Mouse (Mus musculus) stomach, embryonic 14.5 days (tissue): ENCODE measurements around the gene Tmem54. TPM values are rescaled to one million over a fixed set of nuclear protein-coding genes. Genes with fewer than 3 reads are reported as not detected.

Experiments used
- ATAC-seq: fragments of 200-750 bp; cut with Nextera tagmentation; 2 replicates; pipeline ENCODE4 v1.8.0; 2017; ENCODE audit warnings: low read depth, moderate TSS enrichment; ENCODE audit not compliant: insufficient number of reproducible peaks, insufficient read depth, low FRiP score
- H3K27ac ChIP-seq: fragments of 300-500 bp; sonication (generic); 2 replicates; pipeline ENCODE4 v1.5.1; 2014; ENCODE audit warnings: mild to moderate bottlenecking, low read length, moderate library complexity, mixed read lengths
- H3K27me3 ChIP-seq: fragments of 300-500 bp; sonication (generic); 2 replicates; pipeline ENCODE4 v1.6.1; 2014; ENCODE audit warnings: low read length, control low read depth, mixed read lengths; ENCODE audit not compliant: control insufficient read depth, insufficient read depth
- H3K36me3 ChIP-seq: fragments of 300-500 bp; sonication (generic); 2 replicates; pipeline ENCODE4 v1.6.1; 2014; ENCODE audit warnings: mild to moderate bottlenecking, control low read depth, low read length, moderate library complexity, mixed read lengths; ENCODE audit not compliant: control insufficient read depth, insufficient read depth
- H3K4me1 ChIP-seq: fragments of 300-500 bp; sonication (generic); 2 replicates; pipeline ENCODE4 v1.6.1; 2014; ENCODE audit warnings: low read length, control low read depth, mixed read lengths; ENCODE audit not compliant: control insufficient read depth, insufficient read depth
- H3K4me2 ChIP-seq: fragments of 300-500 bp; sonication (generic); replicated peaks from 2 replicates; pipeline ENCODE4 v1.6.1; 2014; ENCODE audit warnings: low read depth, low read length, control low read depth
- H3K4me3 ChIP-seq: fragments of 300-500 bp; sonication (generic); 2 replicates; pipeline ENCODE4 v1.5.1; 2014; ENCODE audit warnings: low read depth, low read length, control low read depth
- H3K9ac ChIP-seq: fragments of 300-500 bp; sonication (generic); replicated peaks from 2 replicates; pipeline ENCODE4 v1.6.1; 2014; ENCODE audit warnings: low read depth, mild to moderate bottlenecking, control low read depth, low read length, moderate library complexity, mixed read lengths
- H3K9me3 ChIP-seq: fragments of 300-500 bp; sonication (generic); 2 replicates; pipeline ENCODE4 v1.6.1; 2016; ENCODE audit warnings: low read depth, low read length, control low read depth; ENCODE audit not compliant: control insufficient read depth
- WGBS: fragments of 180-500 bp; shearing (Covaris S2); extraction: QIAGEN DNeasy Blood & Tissue Kit; methylation state at CpG from one replicate; pipeline ENCODE4 v1.1.7; 2014; 5-methylcytosine and 5-hydroxymethylcytosine counted together
- polyA plus RNA-seq: library from polyadenylated mRNA; unstranded; fragments of >200 nt; fragmentation: Nextera tagmentation; extraction: Ambion mirVana; gene quantifications from 2 replicates; pipeline ENCODE4 v1.2.1, GENCODE M21; 2014

Tmem54 gene
- polyA plus RNA-seq, 1 experiment from 2014 or later, result 20.9 TPM

DNA sequence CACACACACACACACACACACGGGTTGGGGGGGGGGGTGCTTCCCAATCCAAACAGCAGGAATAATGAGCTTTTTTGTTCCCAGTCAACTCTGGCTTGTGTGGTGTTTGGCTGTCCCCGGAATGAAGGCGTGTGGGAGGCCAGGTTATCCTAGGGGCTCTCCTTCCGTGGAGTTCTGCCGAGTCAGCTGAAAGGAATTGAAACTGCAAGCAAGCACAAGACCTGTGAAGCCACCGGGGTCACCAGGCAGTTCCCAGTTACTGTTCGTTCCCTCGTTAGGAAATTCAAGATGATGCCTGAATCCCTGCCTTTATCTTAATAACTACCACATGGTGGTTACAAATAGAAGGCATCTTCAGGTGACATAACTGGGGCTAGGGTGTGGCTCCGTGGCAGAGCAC, 24.0 kb downstream of the Tmem54 start:
- H3K36me3 ChIP-seq, result no peaks in the 10 kb centered on the region
- no peak overlapping the region for H3K9ac ChIP-seq
- peaks cover 17% of the 10 kb centered on the region for H3K4me1 ChIP-seq
- H3K27me3 ChIP-seq, result 0 out of 2 replicates have a peak, but pooled peaks cover 3% of the 10 kb centered on the region
- H3K27ac ChIP-seq, result no peak overlapping the region
- WGBS, result 29% methylated on average over 8 of the region's 9 CpGs
- H3K4me3 ChIP-seq, result no peak overlapping the region
- no peak for ATAC-seq
- no peaks in the 10 kb centered on the region for H3K9me3 ChIP-seq
- H3K4me2 ChIP-seq, result no peak overlapping the region

DNA sequence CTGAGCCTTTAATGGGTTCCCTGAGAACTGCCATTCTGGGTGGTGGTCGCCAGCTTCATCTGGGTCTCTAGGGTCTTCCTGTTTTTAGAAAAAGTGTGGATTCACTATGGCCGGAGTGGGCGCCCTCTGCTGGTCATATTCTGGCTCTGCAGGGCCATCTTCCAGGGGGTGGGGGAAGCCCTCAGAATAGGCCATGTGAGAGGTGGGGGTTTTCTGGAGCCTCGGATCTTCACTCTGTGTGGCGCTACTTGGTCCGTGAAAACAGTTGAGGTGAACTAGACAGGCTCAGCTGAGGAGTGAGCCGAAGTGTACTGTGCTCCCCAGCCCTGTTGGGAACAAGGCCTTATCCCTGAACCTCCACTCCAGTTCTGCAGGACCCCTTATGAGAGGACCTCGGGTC, 24.8 kb downstream of the Tmem54 start:
- ATAC-seq, result no peak
- Histone ChIP-seq H3K9ac (no peak overlapping the region), H3K27ac (no peak overlapping the region), H3K36me3 (no peaks in the 10 kb centered on the region), H3K4me3 (peak overlapping the region; percentile 25; the same call in 1 of the 2 replicates), H3K4me1 (peaks cover 15% of the 10 kb centered on the region), H3K9me3 (no peaks in the 10 kb centered on the region), H3K4me2 (peak overlapping the region; percentile 48), H3K27me3 (0 out of 2 replicates have a peak, but pooled peaks cover 1% of the 10 kb centered on the region)
- WGBS, result 6% methylated on average over 8 of the region's 8 CpGs

DNA sequence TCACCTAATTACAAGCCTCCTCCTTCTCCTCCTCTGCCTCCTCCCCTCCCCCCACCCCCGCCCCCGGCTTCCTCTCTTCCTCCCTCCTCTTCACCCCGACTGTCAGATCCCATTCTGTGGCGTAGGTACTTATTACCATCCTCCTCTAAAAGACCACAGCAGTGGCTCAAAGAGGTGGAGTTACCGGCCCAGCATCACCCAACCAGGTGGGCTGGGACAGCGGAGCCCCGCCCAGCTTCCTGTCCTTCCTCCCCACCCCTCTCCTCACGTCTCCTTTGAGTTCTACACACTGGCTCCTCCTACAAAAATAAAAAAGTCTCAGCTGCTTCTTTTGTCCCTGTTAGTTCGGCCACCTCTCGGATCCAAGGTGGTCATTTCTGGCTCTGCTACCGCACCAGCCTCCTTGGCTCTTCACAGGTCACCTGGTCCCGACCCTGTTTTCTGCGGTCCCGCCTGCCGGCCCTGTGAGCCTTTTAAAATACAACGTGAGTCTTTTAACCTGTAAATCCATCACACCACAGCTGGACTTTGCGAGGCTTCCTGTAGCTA, 25.5 kb downstream of the Tmem54 start:
- Histone ChIP-seq H3K9ac (no peak overlapping the region), H3K27me3 (0 out of 2 replicates have a peak, but pooled peaks cover 2% of the 10 kb centered on the region), H3K9me3 (no peaks in the 10 kb centered on the region), H3K4me1 (peaks cover 10% of the 10 kb centered on the region; the same call in 1 of the 2 replicates), H3K4me2 (peak overlapping the region; percentile 48), H3K36me3 (no peaks in the 10 kb centered on the region), H3K4me3 (peak overlapping the region; percentile 25), H3K27ac (peak overlapping the region; percentile 15; the same call in 1 of the 2 replicates)
- 2% methylated on average over 17 of the region's 17 CpGs for WGBS
- peak; percentile 74 for ATAC-seq

- no peak overlapping the region for H3K9ac ChIP-seq
- ATAC-seq, result 0 out of 2 replicates have a peak, but pooled peaks have one; percentile 25
- WGBS, result 9% methylated on average over 15 of the region's 15 CpGs
These were observed 29.6 kb downstream of the Tmem54 start for GRCm38 (mm10) chr4:129134799-129135585.

GRCm38 (mm10) chr4:129135637-129136036, 30.3 kb downstream of the Tmem54 start:
- Histone ChIP-seq H3K36me3 (no peaks in the 10 kb centered on the region), H3K27ac (no peak overlapping the region), H3K27me3 (peaks cover 5% of the 10 kb centered on the region; the same call in 1 of the 2 replicates), H3K4me2 (no peak overlapping the region), H3K4me1 (0 out of 2 replicates have a peak, but pooled peaks cover 4% of the 10 kb centered on the region), H3K9me3 (no peaks in the 10 kb centered on the region), H3K4me3 (no peak overlapping the region), H3K9ac (no peak overlapping the region)
- 55% methylated on average over 2 of the region's 2 CpGs for WGBS
- no peak for ATAC-seq

More at GRCm38 (mm10) chr4:129134799-129135585, 29.6 kb downstream of the Tmem54 start:
- peaks cover 5% of the 10 kb centered on the region; the same call in 1 of the 2 replicates for H3K27me3 ChIP-seq
- H3K4me2 ChIP-seq, result peak overlapping the region; percentile 28
- no peaks in the 10 kb centered on the region for H3K9me3 ChIP-seq
- H3K27ac ChIP-seq, result no peak overlapping the region
- no peak overlapping the region for H3K4me3 ChIP-seq
- H3K36me3 ChIP-seq, result no peaks in the 10 kb centered on the region
- H3K4me1 ChIP-seq, result peaks cover 9% of the 10 kb centered on the region; the same call in 1 of the 2 replicates

GRCm38 (mm10) chr4:129136189-129136578, 30.8 kb downstream of the Tmem54 start:
- Histone ChIP-seq H3K27ac (no peak overlapping the region), H3K4me3 (peak overlapping the region; percentile 43), H3K36me3 (no peaks in the 10 kb centered on the region), H3K9ac (no peak overlapping the region), H3K4me2 (peak overlapping the region; percentile 90), H3K4me1 (0 out of 2 replicates have a peak, but pooled peaks cover 4% of the 10 kb centered on the region), H3K27me3 (peaks cover 5% of the 10 kb centered on the region; the same call in 1 of the 2 replicates), H3K9me3 (no peaks in the 10 kb centered on the region)
- WGBS, result 40% methylated on average over 9 of the region's 9 CpGs
- no peak for ATAC-seq

GRCm38 (mm10) chr4:129136579-129137391, 31.4 kb downstream of the Tmem54 start, which contains the start of gene Fndc5:
Gene Fndc5 (plus strand): TSS chr4:129136999.
- Histone ChIP-seq H3K36me3 (no peaks in the 10 kb centered on the region), H3K9ac (peak within 1 kb of the TSS; percentile 55; the same call in 1 of the 2 replicates), H3K4me3 (peak within 1 kb of the TSS; percentile 43), H3K27ac (no peak within 1 kb of the TSS), H3K4me1 (0 out of 2 replicates have a peak, but pooled peaks cover 4% of the 10 kb centered on the region), H3K9me3 (no peaks in the 10 kb centered on the region), H3K4me2 (peak within 1 kb of the TSS; percentile 90), H3K27me3 (peaks cover 5% of the 10 kb centered on the region; the same call in 1 of the 2 replicates)
- under 1% methylated on average over 48 of the region's 80 CpGs for WGBS
- no peak for ATAC-seq
